Mouse (Mus musculus) midbrain, embryonic 13.5 days (tissue): ENCODE data around the gene Acsm2. TPM values are rescaled to one million over a fixed set of nuclear protein-coding genes. Genes with fewer than 3 reads are reported as not detected.
"Not testable (repeated sequence)": the region's sequence is repeated elsewhere in the genome, so short reads cannot be mapped to it uniquely, and the experiment has no call there.

Experiments
- ATAC-seq: fragments of 200-750 bp; cut with Nextera tagmentation; 2 replicates; pipeline ENCODE4 v1.8.0; 2017; ENCODE audit warnings: mild to moderate bottlenecking, moderate TSS enrichment, moderate library complexity
- H3K27ac ChIP-seq: fragments of 300-500 bp; sonication (generic); 2 replicates; pipeline ENCODE4 v1.5.1; 2015; ENCODE audit warnings: inconsistent platforms, mild to moderate bottlenecking, moderate library complexity
- H3K27me3 ChIP-seq: fragments of 300-500 bp; sonication (generic); 2 replicates; pipeline ENCODE4 v1.6.1; 2015; ENCODE audit warnings: mild to moderate bottlenecking, inconsistent platforms
- H3K36me3 ChIP-seq: fragments of 300-500 bp; sonication (generic); 2 replicates; pipeline ENCODE4 v1.6.1; 2015; ENCODE audit warnings: mild to moderate bottlenecking, inconsistent platforms
- H3K4me1 ChIP-seq: fragments of 300-500 bp; sonication (generic); replicated peaks from 2 replicates; pipeline ENCODE4 v1.6.1; 2015; ENCODE audit warnings: inconsistent platforms
- H3K4me2 ChIP-seq: fragments of 300-500 bp; sonication (generic); replicated peaks from 2 replicates; pipeline ENCODE4 v1.6.1; 2015; ENCODE audit warnings: moderate library complexity, mild to moderate bottlenecking, inconsistent platforms
- H3K4me3 ChIP-seq: fragments of 300-500 bp; sonication (generic); replicated peaks from 2 replicates; pipeline ENCODE4 v1.5.1; 2015; ENCODE audit warnings: mild to moderate bottlenecking, inconsistent platforms
- H3K9ac ChIP-seq: fragments of 300-500 bp; sonication (generic); replicated peaks from 2 replicates; pipeline ENCODE4 v1.6.1; 2015; ENCODE audit warnings: mild to moderate bottlenecking, inconsistent platforms
- H3K9me3 ChIP-seq: fragments of 300-500 bp; sonication (generic); 2 replicates; pipeline ENCODE4 v1.6.1; 2016; ENCODE audit warnings: mild to moderate bottlenecking, inconsistent platforms
- WGBS: fragments of 180-500 bp; shearing (Covaris S2); methylation state at CpG from one replicate; pipeline ENCODE4 v1.1.7; 2015; 5-methylcytosine and 5-hydroxymethylcytosine counted together
- polyA plus RNA-seq: library from polyadenylated mRNA; unstranded; fragments of >200 nt; fragmentation: Nextera tagmentation; extraction: Ambion mirVana; gene quantifications from 2 replicates; pipeline ENCODE4 v1.2.1, GENCODE M21; 2015

The Acsm2 gene
- polyA plus RNA-seq, 1 experiment from 2014 or later: not detected

DNA sequence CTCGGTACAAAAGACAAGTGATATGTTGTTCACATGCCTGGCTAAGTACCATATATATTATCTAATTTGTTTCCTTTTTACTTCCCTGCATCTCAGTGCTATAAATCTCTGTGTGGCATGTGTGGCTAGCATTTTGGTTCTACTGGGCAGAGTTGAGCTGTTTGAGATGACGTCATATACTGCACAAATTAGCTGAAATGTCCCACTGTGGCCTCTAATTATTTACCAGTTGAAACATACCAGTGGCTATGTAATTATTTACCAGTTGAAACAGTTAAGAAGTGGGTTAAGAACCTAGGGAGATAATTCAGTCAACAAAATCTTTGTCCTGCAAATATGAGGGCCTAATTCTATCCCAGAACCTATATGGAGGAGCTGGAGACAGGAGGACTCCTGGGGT is 26.6 kb upstream of the Acsm2 start:
- ATAC-seq: no peak
- no peak overlapping the region for H3K27ac ChIP-seq
- no peaks in the 10 kb centered on the region for H3K27me3 ChIP-seq
- no peaks in the 10 kb centered on the region for H3K36me3 ChIP-seq
- no peak overlapping the region for H3K9ac ChIP-seq
- no peaks in the 10 kb centered on the region for H3K4me1 ChIP-seq
- H3K4me3 ChIP-seq: no peak overlapping the region
- no peaks in the 10 kb centered on the region for H3K9me3 ChIP-seq
- WGBS: 81% methylated on average over 2 of the region's 2 CpGs
- H3K4me2 ChIP-seq: no peak overlapping the region

DNA sequence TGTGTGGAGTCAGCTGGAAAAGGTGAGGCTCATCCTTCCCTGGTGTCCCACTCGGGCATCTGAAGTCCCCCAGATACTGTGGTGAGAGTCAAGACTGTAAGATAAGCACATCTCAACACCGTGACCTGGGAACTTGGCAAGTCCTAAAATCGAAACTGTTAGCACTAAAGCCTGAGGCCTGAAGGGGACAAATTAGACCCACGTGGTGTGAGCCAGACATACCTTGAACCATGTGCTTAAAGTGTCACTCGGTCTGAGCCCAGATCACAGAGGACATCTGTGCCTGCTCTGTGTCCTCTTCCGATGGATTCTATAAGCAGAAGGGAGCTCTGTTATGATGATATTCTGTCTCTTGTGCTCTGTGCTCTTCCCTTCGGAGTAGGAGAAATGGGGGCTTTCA is 25.5 kb upstream of the Acsm2 start:
- ATAC-seq: no peak
- H3K9me3 ChIP-seq: no peaks in the 10 kb centered on the region
- no peak overlapping the region for H3K4me3 ChIP-seq
- no peak overlapping the region for H3K9ac ChIP-seq
- no peak overlapping the region for H3K27ac ChIP-seq
- H3K4me1 ChIP-seq: no peaks in the 10 kb centered on the region
- H3K27me3 ChIP-seq: no peaks in the 10 kb centered on the region
- no peaks in the 10 kb centered on the region for H3K36me3 ChIP-seq
- WGBS: 89% methylated on average over 7 of the region's 7 CpGs
- H3K4me2 ChIP-seq: no peak overlapping the region

DNA sequence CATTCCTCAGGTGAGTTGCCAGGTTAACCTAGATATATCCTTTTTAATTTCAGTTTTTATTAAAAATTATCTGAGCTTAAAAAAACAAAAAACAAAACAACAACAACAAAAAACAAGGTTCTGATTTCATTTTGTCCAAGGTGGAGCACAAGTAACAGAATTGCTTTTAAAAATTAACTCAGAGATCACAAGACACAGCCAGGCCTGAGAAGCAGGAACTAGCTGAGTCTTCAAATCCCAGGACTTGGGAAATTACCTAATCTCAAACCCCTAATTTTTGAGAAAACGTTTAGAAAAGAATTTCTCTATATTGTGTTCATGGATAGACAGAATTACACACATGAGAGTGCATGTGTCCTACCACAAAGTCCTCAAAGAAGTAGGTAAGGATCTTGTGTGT is 21.2 kb upstream of the Acsm2 start:
- WGBS: 49% methylated on average over 1 of the region's 1 CpGs
- Histone ChIP-seq H3K4me2 (no peak overlapping the region), H3K4me3 (no peak overlapping the region), H3K36me3 (no peaks in the 10 kb centered on the region), H3K9me3 (no peaks in the 10 kb centered on the region), H3K27me3 (no peaks in the 10 kb centered on the region), H3K9ac (no peak overlapping the region), H3K4me1 (no peaks in the 10 kb centered on the region), H3K27ac (no peak overlapping the region)
- no peak for ATAC-seq

DNA sequence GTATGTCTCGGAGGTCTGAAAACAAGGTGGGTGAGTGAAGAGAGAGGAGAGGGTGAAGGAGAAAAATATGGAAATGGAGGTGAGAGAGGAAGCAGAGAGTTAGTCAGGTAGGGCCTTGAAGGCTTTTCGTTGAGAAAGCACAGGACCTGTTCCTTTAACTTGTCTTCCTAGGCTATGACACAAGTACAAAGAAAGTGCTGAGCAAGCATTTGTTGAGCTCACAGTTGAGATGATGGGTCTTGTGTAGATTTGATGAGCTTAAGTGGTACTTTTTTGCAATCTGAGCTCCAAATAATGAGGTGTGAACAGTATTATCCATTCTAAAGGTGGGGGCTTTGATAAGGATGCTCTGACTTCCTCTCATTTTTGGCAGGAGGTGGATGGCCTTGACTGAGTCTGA is 19.8 kb upstream of the Acsm2 start:
- Histone ChIP-seq H3K27ac (no peak overlapping the region), H3K4me2 (no peak overlapping the region), H3K27me3 (no peaks in the 10 kb centered on the region), H3K4me3 (no peak overlapping the region), H3K9me3 (no peaks in the 10 kb centered on the region), H3K4me1 (no peaks in the 10 kb centered on the region), H3K36me3 (no peaks in the 10 kb centered on the region), H3K9ac (no peak overlapping the region)
- 80% methylated on average over 2 of the region's 2 CpGs for WGBS
- ATAC-seq: no peak

DNA sequence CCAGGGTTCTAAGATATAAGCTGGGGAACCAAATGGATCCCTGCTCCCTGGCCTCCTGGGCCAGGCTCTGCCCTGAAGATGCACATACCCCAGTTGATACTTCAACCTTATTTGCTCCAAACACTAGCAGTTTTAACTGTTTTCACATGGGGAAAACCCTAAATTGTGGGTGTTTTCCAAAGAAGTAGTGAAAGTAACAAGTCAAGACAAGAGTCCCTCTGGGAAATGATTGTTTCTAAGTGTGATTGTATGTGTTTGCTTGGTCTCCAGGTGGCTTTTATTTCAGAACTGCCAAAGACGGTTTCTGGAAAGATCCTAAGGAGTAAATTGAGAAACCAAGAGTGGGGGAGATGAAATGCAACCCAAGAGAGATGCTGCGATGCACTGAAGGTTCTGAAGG is 11.7 kb upstream of the Acsm2 start:
- ATAC-seq: no peak
- H3K4me2 ChIP-seq: no peak overlapping the region
- 85% methylated on average over 2 of the region's 2 CpGs for WGBS
- H3K4me1 ChIP-seq: no peaks in the 10 kb centered on the region
- H3K36me3 ChIP-seq: no peaks in the 10 kb centered on the region
- no peaks in the 10 kb centered on the region for H3K27me3 ChIP-seq
- H3K27ac ChIP-seq: no peak overlapping the region
- no peak overlapping the region for H3K4me3 ChIP-seq
- H3K9me3 ChIP-seq: no peaks in the 10 kb centered on the region
- no peak overlapping the region for H3K9ac ChIP-seq

DNA sequence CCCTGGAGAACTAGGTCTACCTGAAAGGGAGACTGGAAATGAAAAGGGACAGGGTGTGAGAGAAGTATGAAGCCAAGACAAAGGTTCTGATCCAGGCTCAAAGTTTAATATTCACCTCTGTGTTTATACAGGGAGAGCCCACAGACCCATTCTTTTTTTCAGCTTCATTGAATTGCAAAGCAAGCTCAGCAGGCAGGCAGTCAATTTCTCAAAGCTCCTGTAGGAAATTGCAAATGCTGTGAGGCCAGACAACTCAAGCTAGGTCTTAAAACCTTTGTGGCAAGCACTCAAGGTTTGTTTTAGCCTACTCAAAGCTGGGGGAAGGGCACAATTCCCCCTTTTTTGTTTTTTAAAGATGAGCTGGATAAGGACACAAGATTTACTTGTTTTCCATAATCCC is 8.6 kb upstream of the Acsm2 start:
- no peaks in the 10 kb centered on the region for H3K9me3 ChIP-seq
- H3K9ac ChIP-seq: no peak overlapping the region
- H3K27me3 ChIP-seq: no peaks in the 10 kb centered on the region
- no peaks in the 10 kb centered on the region for H3K36me3 ChIP-seq
- H3K4me1 ChIP-seq: no peaks in the 10 kb centered on the region
- ATAC-seq: no peak
- no peak overlapping the region for H3K4me2 ChIP-seq
- H3K4me3 ChIP-seq: no peak overlapping the region
- H3K27ac ChIP-seq: no peak overlapping the region

DNA sequence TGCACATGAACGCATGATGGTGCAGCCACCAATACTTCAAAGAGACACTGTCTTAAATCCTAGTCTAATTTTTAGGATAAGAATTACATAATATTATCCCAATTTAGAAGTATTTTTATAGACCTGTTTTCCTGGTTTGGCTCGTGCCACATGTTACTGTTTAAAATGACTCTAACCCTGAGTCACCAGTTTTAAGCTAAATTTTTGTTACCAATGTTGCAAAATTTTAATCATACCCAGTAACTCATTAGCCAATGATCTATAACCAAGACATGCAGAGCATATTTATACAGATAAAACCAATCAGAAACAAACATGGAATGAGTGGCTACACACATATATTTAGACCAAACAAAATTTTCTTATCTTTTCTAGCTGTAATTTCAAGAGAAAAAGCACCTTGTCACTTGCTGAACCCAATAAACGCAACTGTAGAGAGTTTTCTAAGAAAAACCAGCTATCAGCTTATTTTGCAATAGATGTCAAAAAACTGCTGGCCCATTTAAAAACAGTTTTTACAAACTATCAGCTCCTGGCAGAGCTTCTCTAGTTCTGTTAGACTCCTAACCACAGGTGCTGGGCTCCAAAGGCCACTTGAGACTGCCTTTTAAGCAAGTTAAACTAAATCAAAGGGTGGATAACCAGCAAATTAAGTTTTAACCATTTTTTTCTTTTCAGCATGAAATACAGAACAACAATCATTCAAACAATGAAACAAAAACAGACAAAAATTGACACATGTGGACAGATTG is 3.5 kb upstream of the Acsm2 start:
- Histone ChIP-seq H3K36me3 (no peaks in the 10 kb centered on the region), H3K4me3 (no peak overlapping the region), H3K27me3 (no peaks in the 10 kb centered on the region), H3K9ac (no peak overlapping the region), H3K9me3 (no peaks in the 10 kb centered on the region), H3K27ac (no peak overlapping the region), H3K4me2 (no peak overlapping the region), H3K4me1 (no peaks in the 10 kb centered on the region)
- WGBS: 90% methylated on average over 3 of the region's 3 CpGs
- no peak for ATAC-seq

DNA sequence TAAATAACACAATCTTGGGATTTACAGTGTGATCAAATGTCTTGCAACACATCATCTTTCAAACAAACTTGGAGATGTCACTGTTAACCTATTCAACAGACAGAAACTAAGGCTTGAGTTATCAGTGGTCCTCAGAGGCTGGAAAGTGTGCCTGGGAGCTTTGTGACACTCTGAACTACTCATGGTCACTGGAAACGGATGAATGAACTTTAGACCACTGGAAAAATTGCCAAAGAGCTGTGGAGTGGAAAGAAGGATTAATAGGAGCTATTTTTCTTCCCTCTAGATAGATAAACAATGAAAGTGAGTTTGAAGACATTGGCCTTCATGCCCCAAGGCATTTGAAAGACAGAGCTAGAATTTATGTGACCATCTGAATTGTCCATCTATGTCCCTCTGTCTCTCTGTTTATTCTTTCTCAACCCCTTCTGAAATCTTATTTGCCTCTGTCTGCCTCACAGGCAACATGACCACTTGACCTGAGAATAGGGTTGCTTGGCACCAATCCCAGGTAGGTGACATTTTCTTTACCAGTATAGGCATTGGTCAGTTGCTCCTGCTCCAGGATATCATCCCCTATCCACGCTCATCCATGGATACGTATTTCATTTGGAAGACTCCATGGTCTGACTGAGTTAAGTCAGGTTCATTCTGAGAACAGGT is 5.8 kb downstream of the Acsm2 start:
- ATAC-seq: no peak
- WGBS: 88% methylated on average over 3 of the region's 3 CpGs

DNA sequence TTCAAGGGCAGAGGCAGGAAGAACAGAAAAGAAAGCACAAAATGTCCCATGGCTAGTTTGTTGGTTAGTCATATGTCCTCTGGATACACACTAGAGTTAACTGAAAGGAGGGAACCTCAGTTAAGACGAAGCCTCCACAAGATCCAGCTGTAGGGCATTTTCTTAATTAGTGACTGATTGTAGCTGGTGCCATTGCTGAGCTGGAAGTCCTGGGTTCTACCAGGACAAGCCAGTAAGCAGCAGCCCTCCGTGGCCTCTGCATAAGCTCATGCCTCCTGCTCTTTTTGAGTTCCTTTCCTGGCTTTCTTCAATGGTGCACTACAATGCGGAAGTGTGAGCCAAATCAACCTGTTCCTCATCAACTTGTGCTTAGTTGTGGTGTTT is 6.3 kb downstream of the Acsm2 start:
- no peak overlapping the region for H3K27ac ChIP-seq
- no peak overlapping the region for H3K4me3 ChIP-seq
- no peaks in the 10 kb centered on the region for H3K36me3 ChIP-seq
- no peak overlapping the region for H3K4me2 ChIP-seq
- H3K4me1 ChIP-seq: no peaks in the 10 kb centered on the region
- ATAC-seq: no peak
- no peaks in the 10 kb centered on the region for H3K27me3 ChIP-seq
- no peaks in the 10 kb centered on the region for H3K9me3 ChIP-seq
- WGBS: 86% methylated on average over 3 of the region's 3 CpGs
- no peak overlapping the region for H3K9ac ChIP-seq

More for the DNA sequence above, 5.8 kb downstream of the Acsm2 start:
- no peak overlapping the region for H3K4me2 ChIP-seq
- H3K36me3 ChIP-seq: no peaks in the 10 kb centered on the region
- no peaks in the 10 kb centered on the region for H3K9me3 ChIP-seq
- no peak overlapping the region for H3K27ac ChIP-seq
- H3K4me1 ChIP-seq: no peaks in the 10 kb centered on the region
- H3K4me3 ChIP-seq: no peak overlapping the region
- no peak overlapping the region for H3K9ac ChIP-seq
- no peaks in the 10 kb centered on the region for H3K27me3 ChIP-seq

DNA sequence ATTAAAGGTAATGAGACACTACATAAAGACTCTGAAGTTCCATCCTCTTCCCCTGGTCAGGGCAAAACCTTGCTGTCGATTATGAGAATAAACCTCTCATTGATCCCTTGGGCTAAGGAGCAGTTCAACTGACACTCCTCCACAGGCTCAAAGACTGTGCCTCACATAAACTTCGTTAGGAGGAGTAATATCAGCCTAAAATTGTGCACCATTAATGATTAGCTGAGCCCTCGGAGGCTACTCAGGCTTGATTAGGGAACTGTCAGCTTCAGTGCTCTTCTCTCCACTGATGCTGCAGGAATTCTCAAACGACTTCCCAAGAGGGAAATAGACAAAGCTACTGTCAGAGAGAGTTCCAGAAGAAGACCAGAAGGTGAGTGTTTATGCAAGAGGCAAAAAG is 7.3 kb downstream of the Acsm2 start:
- no peak overlapping the region for H3K9ac ChIP-seq
- WGBS: 63% methylated on average over 4 of the region's 4 CpGs
- no peak overlapping the region for H3K4me3 ChIP-seq
- H3K27ac ChIP-seq: no peak overlapping the region
- no peaks in the 10 kb centered on the region for H3K36me3 ChIP-seq
- no peak overlapping the region for H3K4me2 ChIP-seq
- no peaks in the 10 kb centered on the region for H3K27me3 ChIP-seq
- H3K9me3 ChIP-seq: no peaks in the 10 kb centered on the region
- ATAC-seq: no peak
- H3K4me1 ChIP-seq: no peaks in the 10 kb centered on the region

DNA sequence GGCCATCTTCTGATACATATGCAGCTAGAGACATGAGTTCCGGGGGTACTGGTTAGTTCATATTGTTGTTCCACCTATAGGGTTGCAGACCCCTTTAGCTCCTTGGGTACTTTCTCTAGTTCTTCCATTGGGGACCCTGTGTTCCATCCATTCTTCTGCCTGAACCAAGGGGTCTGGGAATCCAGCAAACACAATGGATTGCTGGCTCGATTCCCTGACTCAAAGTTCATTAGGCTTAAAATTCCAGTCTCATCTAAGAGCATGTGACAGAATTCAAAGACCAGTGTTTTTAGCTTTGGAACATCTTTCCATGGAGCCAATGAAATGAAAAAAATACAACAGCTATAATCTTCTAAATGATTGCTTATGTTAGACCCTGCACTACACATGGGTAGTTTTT is 8.3 kb downstream of the Acsm2 start:
- not testable (repeated sequence) for H3K27ac ChIP-seq, ATAC-seq, H3K27me3 ChIP-seq, H3K4me2 ChIP-seq, H3K4me1 ChIP-seq, H3K4me3 ChIP-seq, H3K9ac ChIP-seq, H3K9me3 ChIP-seq, H3K36me3 ChIP-seq
- WGBS: 86% methylated on average over 2 of the region's 2 CpGs

DNA sequence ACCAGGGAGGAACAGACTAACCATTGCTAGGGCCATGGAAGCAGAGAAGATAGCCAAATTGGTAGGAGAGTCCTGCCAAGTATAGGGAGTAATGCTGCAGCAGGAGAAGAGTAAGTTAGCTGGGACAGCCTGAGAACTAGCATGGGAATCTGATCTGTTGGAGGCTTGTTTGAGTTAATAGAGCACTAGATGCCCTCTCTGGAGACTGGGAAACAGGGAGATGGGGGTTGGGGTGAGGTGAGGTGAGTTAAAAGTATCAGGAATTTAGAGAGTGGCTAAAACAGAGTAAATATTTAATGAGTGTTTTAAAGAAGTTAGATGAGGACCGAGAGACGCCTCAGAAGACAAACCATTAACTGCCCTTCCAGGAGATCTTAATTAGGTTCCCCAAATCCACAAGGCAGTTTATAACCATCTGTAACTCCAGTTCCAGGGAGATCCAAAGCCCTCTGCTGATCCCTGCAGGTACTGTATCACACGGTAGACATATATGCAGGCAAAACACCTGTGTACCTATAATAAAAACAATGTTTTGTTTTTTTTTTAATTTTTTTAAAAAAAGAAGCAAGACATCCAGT is 40.5 kb downstream of the Acsm2 start:
- H3K27ac ChIP-seq: no peak overlapping the region
- H3K4me1 ChIP-seq: no peaks in the 10 kb centered on the region
- no peak overlapping the region for H3K4me3 ChIP-seq
- H3K9ac ChIP-seq: no peak overlapping the region
- no peak overlapping the region for H3K4me2 ChIP-seq
- no peaks in the 10 kb centered on the region for H3K27me3 ChIP-seq
- H3K9me3 ChIP-seq: no peaks in the 10 kb centered on the region
- 90% methylated on average over 3 of the region's 3 CpGs for WGBS
- no peak for ATAC-seq
- H3K36me3 ChIP-seq: no peaks in the 10 kb centered on the region
